Mouse (Mus musculus): Measurements from ENCODE around the gene Olfr617.
"Not testable (repeated sequence)": the region's sequence is repeated elsewhere in the genome, so short reads cannot be mapped to it uniquely, and the experiment has no call there.

Gene Olfr617

GRCm38 (mm10) chr7:103572761-103573160 lies at the start of gene Olfr617:
Gene Olfr617 (plus strand): TSS chr7:103573061.
- DNase-seq (ENCODE audit: low spot score in 2 of 2) = no peak

- not testable (repeated sequence) for DNase-seq (ENCODE audit: low spot score in 2 of 2)
Observed at GRCm38 (mm10) chr7:103542617-103543016, 30.2 kb upstream of the Olfr617 start, which contains the start of gene Olfr612. Gene Olfr612 (minus strand): TSS chr7:103542717.

GRCm38 (mm10) chr7:103547774-103548173 lies 25.1 kb upstream of the Olfr617 start, which contains the start of gene Olfr613:
Gene Olfr613 (plus strand): TSS chr7:103548074.
- DNase-seq (ENCODE audit: low spot score in 2 of 2) = no peak

- DNase-seq (ENCODE audit: low spot score in 2 of 2) = no peak
Observed at GRCm38 (mm10) chr7:103555779-103556178, 17.1 kb upstream of the Olfr617 start, which contains the start of gene Olfr615. Gene Olfr615 (plus strand): TSS chr7:103556079.

GRCm38 (mm10) chr7:103569043-103569442 lies 3.8 kb upstream of the Olfr617 start, which contains the start of gene Olfr616:
Gene Olfr616 (minus strand): TSS chr7:103569143.
- no peak for DNase-seq (ENCODE audit: low spot score in 2 of 2)

GRCm38 (mm10) chr7:103589803-103590202 lies 16.9 kb downstream of the Olfr617 start, which contains the start of gene Olfr618:
Gene Olfr618 (plus strand): TSS chr7:103590103.
- no peak for DNase-seq (ENCODE audit: low spot score in 2 of 2)

GRCm38 (mm10) chr7:103600275-103600674 lies 27.4 kb downstream of the Olfr617 start, which contains the start of gene Olfr619:
Gene Olfr619 (plus strand): TSS chr7:103600575.
- DNase-seq (ENCODE audit: low spot score in 2 of 2) = no peak

- DNase-seq (ENCODE audit: low spot score in 2 of 2) = no peak
Observed at GRCm38 (mm10) chr7:103607425-103607824, 34.6 kb downstream of the Olfr617 start.

GRCm38 (mm10) chr7:103612434-103612833 lies 39.6 kb downstream of the Olfr617 start, which contains the start of gene Olfr620:
Gene Olfr620 (minus strand): TSS chr7:103612534.
- no peak for DNase-seq (ENCODE audit: low spot score in 2 of 2)
